Mouse (Mus musculus) c-Kit-positive CD71-positive TER-119-negative erythroid progenitor cells, embryonic 14.5 days (primary cell): Measurements from ENCODE around the gene Bhmt.
"Not testable (repeated sequence)": the region's sequence is repeated elsewhere in the genome, so short reads cannot be mapped to it uniquely, and the experiment has no call there.

Source experiments
- DNase-seq: peaks from one replicate; pipeline ENCODE4 v3.0.0-alpha.2; 2013; ENCODE audit warnings: low read depth

Bhmt gene

DNA sequence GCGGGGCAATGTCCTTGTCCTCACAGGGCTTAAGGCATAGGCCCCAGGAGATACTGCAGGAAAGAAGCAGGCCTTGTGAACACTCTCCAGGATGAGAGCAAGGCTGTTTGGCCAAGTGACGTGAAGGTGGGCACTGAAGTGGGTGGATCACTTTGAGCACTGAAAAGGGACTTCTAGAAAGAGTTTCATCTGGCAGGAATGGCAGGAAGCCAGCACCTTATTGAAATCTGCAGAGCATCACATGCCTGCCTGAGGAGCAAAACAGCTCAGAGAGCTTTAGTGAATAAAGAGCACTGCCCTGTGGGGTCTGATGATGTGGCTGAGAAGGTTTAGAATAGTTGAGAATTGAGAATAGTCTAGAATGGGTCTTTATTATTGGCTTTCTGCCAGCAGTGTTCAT, 29.3 kb downstream of the Bhmt start:
- DNase-seq, result no peak

- no peak for DNase-seq
Measured at GRCm38 (mm10) chr13:93607701-93608100, 30.1 kb downstream of the Bhmt start.

GRCm38 (mm10) chr13:93606868-93607578, 30.7 kb downstream of the Bhmt start:
- no peak for DNase-seq

DNA sequence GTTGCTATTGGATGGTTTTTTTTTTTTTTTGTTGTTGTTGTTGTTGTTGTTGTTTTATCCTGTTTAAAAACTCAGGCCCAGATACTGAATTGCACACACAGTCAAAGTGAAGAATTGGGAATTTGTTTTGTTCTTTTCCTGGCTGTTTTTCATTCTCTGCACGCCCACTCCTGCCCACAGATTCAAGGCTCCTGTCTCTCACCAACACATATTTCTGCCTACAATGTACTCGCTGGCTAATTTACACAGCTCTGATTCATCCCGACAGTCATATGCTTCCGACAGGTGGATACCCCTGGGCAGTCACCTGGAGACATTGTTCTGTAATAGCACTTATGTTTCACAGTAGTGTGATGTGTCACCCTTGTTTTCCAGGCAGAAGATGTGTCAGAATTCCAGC, 33.1 kb downstream of the Bhmt start:
- DNase-seq, result no peak

GRCm38 (mm10) chr13:93601527-93601926, 36.2 kb downstream of the Bhmt start:
- no peak for DNase-seq

- no peak for DNase-seq
Measured at GRCm38 (mm10) chr13:93593040-93593699, 44.6 kb downstream of the Bhmt start.

DNA sequence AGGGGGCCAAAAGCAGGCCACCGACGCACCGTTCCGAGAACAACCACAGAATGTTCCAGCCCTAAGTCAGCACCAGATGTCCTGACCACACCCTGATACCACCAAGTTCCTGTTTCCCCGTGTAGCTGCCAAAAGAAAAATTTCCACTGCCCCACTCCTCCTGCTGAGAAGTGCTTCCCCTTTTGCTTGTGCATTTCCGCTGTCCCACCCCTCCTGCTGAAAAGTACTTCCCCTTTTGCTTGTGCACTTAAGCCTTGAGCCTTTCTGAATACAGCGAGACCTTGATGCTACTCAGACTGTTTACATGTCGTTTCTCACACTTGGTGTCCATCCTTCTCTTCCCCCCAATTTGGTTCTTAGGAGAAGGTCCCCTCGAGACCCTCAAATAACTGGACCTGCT, 55.2 kb downstream of the Bhmt start:
- not testable (repeated sequence) for DNase-seq

DNA sequence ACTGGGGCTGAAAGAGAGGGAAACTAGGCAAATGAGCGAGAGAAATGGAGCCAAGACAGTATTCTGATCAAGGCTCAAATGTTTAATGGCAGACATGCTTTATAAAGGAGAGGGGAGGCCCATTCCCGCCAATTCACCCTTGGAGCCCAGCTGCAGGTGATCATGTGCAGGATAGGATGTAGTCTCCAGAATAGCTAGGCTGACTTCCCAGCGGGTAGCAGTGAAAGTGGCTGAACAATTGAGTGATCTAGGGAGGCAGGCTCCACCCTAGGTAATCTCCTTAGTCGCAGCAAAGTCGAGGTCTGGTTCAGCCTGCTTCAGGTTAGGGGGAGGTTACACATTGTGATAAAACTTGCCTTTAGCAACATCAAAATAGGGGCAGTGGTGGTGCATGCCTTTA, 57.3 kb downstream of the Bhmt start:
- DNase-seq, result no peak

GRCm38 (mm10) chr13:93569676-93570075, 68.1 kb downstream of the Bhmt start:
- no peak for DNase-seq
